Mouse (Mus musculus) myocyte (in vitro differentiated cells): ENCODE measurements at regions not wholly inside any gene's neighbourhood (a gene's known extent, or its start where the extent isn't known, plus 50 kb on each side); places are given as distances from the start of the nearest gene placed in this dataset.
A peak's percentile ranks its signal among the peaks of the same experiment; 100 is the strongest.

ENCODE experiments used
- H3K27me3 ChIP-seq: one replicate; pipeline ENCODE4 v1.6.1; 2011; ENCODE audit not compliant: control insufficient read depth, insufficient read depth, insufficient read length
- H3K36me3 ChIP-seq: one replicate; pipeline ENCODE4 v1.6.1; 2011; ENCODE audit not compliant: control insufficient read depth, insufficient read depth
- H3K4me2 ChIP-seq: one replicate; pipeline ENCODE4 v1.6.1; 2011; ENCODE audit warnings: low read depth, control low read depth
- H3K4me3 ChIP-seq: one replicate; pipeline ENCODE4 v1.5.1; 2011; ENCODE audit warnings: mild to moderate bottlenecking, control low read depth, moderate library complexity
- H3K79me2 ChIP-seq: one replicate; pipeline ENCODE4 v1.6.1; 2011; ENCODE audit not compliant: control insufficient read depth, insufficient read depth
- H3ac ChIP-seq: one replicate; pipeline ENCODE4 v1.6.1; 2011; ENCODE audit not compliant: control insufficient read depth, insufficient read length
- CEBPB ChIP-seq: IDR thresholded peaks from 2 replicates; pipeline ENCODE4 v1.6.1; 2011; ENCODE audit warnings: mild to moderate bottlenecking, moderate library complexity; ENCODE audit not compliant: poor library complexity, insufficient read depth, severe bottlenecking
- E2F4 ChIP-seq: IDR thresholded peaks from one replicate; pipeline ENCODE4 v1.6.1; 2011; ENCODE audit warnings: mild to moderate bottlenecking, control low read depth, moderate library complexity; ENCODE audit not compliant: insufficient read depth
- MAX ChIP-seq: IDR thresholded peaks from one replicate; pipeline ENCODE4 v1.6.1; 2011; ENCODE audit warnings: low read depth, mild to moderate bottlenecking, control low read depth
- MYOD1 ChIP-seq, 3 experiments: IDR thresholded peaks; one replicate each; pipeline ENCODE4 v1.6.1; 2011; ENCODE audit warnings: control low read depth in 2 of 3, low read depth in 2 of 3, mild to moderate bottlenecking in 2 of 3, moderate library complexity in 1 of 3; ENCODE audit not compliant: insufficient read length in 2 of 3, control insufficient read depth in 1 of 3
- MYOG ChIP-seq, 3 experiments: IDR thresholded peaks; one replicate each; pipeline ENCODE4 v1.6.1; 2011; ENCODE audit warnings: control low read depth in 2 of 3, low read depth in 2 of 3, mild to moderate bottlenecking in 2 of 3; ENCODE audit not compliant: insufficient read length in 2 of 3, control insufficient read depth in 1 of 3, insufficient read depth in 1 of 3
- POLR2A ChIP-seq: IDR thresholded peaks from one replicate; pipeline ENCODE4 v1.6.1; 2011; ENCODE audit warnings: low read depth, mild to moderate bottlenecking, control low read depth, moderate library complexity; ENCODE audit not compliant: insufficient read length
- POLR2AphosphoS2 ChIP-seq: IDR thresholded peaks from one replicate; pipeline ENCODE4 v1.6.1; 2011; ENCODE audit warnings: low read depth, control low read depth; ENCODE audit not compliant: insufficient read length
- REST ChIP-seq: IDR thresholded peaks from one replicate; pipeline ENCODE4 v1.6.1; 2011; ENCODE audit warnings: mild to moderate bottlenecking, control low read depth, moderate library complexity; ENCODE audit not compliant: insufficient read depth, insufficient read length
- SRF ChIP-seq: IDR thresholded peaks from one replicate; pipeline ENCODE4 v1.6.1; 2011; ENCODE audit warnings: low read depth; ENCODE audit not compliant: control insufficient read depth, insufficient read length
- TCF12 ChIP-seq: IDR thresholded peaks from one replicate; pipeline ENCODE4 v1.6.1; 2011; ENCODE audit warnings: mild to moderate bottlenecking, control low read depth; ENCODE audit not compliant: poor library complexity, insufficient read depth, severe bottlenecking
- TCF3 ChIP-seq: IDR thresholded peaks from one replicate; pipeline ENCODE4 v1.6.1; 2011; ENCODE audit warnings: low read depth, control low read depth; ENCODE audit not compliant: insufficient read length
- USF1 ChIP-seq: IDR thresholded peaks from one replicate; pipeline ENCODE4 v1.6.1; 2011; ENCODE audit warnings: low read depth, mild to moderate bottlenecking, control low read depth, moderate library complexity

DNA sequence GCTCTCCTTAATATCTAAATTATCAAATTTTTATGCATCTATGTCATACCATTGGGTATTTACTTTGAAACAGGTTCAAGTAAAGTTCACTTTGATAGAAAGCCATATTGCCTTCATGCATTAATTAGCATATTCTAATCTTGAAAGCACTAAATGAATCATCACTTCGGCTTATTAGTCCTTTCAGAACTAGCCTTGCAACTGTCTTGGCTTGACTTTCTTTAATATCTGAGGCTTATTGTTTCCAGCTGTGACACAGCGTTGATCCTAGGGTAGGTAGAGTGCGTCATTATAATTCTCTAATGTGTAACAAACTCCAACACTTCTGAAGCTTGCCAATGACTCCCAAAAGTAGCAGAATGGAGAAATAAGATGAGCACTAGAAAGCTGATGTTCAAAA lies 169.9 kb upstream of the Dab2 start:
- Histone ChIP-seq H3K79me2 (no peaks in the 10 kb centered on the region), H3K4me3 (no peak overlapping the region), H3K4me2 (no peak overlapping the region), H3K27me3 (no peaks in the 10 kb centered on the region), H3K36me3 (no peaks in the 10 kb centered on the region), H3ac (no peak overlapping the region)
- TF ChIP-seq POLR2AphosphoS2 (no peak), REST (no peak), USF1 (no peak), CEBPB (no peak), TCF3 (no peak), POLR2A (no peak), MYOD1 (IDR thresholded peaks at IDR 0.05; ENCODE audit: control insufficient read depth in 1 of 3, insufficient read length in 2 of 3, low read depth in 2 of 3) (no peak), SRF (no peak), MAX (no peak), TCF12 (no peak), E2F4 (no peak), MYOG (IDR thresholded peaks at IDR 0.05; ENCODE audit: control insufficient read depth in 1 of 3, insufficient read depth in 1 of 3, insufficient read length in 2 of 3, low read depth in 2 of 3) (no peak)

DNA sequence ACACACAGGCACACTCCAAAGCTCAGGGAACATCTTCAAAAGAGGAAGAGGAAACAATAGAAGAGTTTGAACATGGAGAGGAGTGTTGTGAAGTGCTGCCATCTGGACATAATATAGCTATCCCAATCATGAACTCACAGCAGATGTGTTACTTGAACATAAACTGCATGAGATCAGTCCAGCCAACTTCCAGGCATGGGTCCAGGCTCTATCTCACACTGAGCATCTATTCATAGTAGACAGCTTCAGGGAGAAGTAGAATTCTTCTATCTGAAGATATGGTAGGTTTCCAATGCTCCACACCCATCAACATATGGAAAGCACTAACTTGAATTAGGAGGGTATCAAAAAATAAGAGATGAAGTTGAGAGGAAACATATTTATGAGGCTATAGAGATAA lies 167.4 kb upstream of the Dab2 start:
- Histone ChIP-seq H3K36me3 (no peaks in the 10 kb centered on the region), H3K79me2 (no peaks in the 10 kb centered on the region), H3K4me2 (no peak overlapping the region), H3K4me3 (no peak overlapping the region), H3ac (no peak overlapping the region), H3K27me3 (no peaks in the 10 kb centered on the region)
- TF ChIP-seq E2F4 = no peak
- no peak for TF ChIP-seq MAX
- TF ChIP-seq POLR2AphosphoS2 = no peak
- no peak for TF ChIP-seq MYOG (IDR thresholded peaks at IDR 0.05; ENCODE audit: control insufficient read depth in 1 of 3, insufficient read depth in 1 of 3, insufficient read length in 2 of 3, low read depth in 2 of 3)
- no peak for TF ChIP-seq TCF3
- no peak for TF ChIP-seq MYOD1 (IDR thresholded peaks at IDR 0.05; ENCODE audit: control insufficient read depth in 1 of 3, insufficient read length in 2 of 3, low read depth in 2 of 3)
- no peak for TF ChIP-seq POLR2A

DNA sequence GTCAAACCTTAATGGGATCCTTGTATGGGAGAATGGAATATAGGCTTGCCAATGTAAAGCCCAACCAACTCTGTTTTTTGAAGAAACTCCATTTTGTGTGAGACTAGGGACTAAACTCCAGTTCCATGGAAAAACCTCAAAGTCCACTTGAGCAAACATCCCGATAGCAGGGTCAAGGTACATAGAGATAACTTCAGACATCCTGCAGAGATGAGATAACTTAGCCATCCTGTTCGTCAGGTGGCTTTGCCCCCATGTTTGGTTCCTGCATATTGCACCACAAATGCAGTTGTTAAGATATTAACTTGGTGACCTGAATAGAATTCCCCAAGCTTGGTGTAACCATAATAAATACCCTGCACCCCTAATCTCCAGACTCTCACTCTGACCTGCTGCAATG lies 154.5 kb upstream of the Dab2 start:
- Histone ChIP-seq H3K79me2 (no peaks in the 10 kb centered on the region), H3K36me3 (no peaks in the 10 kb centered on the region), H3K27me3 (no peaks in the 10 kb centered on the region), H3K4me2 (no peak overlapping the region), H3K4me3 (no peak overlapping the region), H3ac (no peak overlapping the region)
- no peak for TF ChIP-seq CEBPB
- no peak for TF ChIP-seq MYOD1 (IDR thresholded peaks at IDR 0.05; ENCODE audit: control insufficient read depth in 1 of 3, insufficient read length in 2 of 3, low read depth in 2 of 3)
- no peak for TF ChIP-seq E2F4
- no peak for TF ChIP-seq TCF12
- no peak for TF ChIP-seq MAX
- no peak for TF ChIP-seq REST

DNA sequence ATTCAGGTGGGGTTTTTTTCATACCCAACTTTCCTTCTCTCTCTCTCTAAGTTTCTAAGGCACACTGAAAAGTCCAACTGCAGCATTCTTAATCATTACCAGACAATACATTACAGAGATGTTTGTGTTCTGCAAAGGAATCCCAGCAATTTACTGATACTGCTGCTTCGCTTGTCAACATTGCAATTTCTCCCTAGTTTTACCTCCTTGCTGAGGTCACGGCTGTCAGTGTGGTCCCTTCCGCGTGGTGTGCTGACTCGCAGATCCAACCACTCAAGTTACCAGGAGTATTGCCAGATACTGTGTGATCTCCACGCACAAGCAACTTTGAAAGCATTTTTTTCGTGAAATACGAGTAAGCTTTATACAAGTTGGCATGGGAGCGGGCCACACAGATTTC lies 144.9 kb upstream of the Dab2 start:
- no peaks in the 10 kb centered on the region for H3K79me2 ChIP-seq
- H3K4me2 ChIP-seq = peak overlapping the region; percentile 7
- H3K27me3 ChIP-seq = no peaks in the 10 kb centered on the region
- no peaks in the 10 kb centered on the region for H3K36me3 ChIP-seq
- no peak overlapping the region for H3ac ChIP-seq
- TF ChIP-seq MYOG (IDR thresholded peaks at IDR 0.05; ENCODE audit: control insufficient read depth in 1 of 3, insufficient read depth in 1 of 3, insufficient read length in 2 of 3, low read depth in 2 of 3) (no peak), REST (no peak)
- no peak overlapping the region for H3K4me3 ChIP-seq

DNA sequence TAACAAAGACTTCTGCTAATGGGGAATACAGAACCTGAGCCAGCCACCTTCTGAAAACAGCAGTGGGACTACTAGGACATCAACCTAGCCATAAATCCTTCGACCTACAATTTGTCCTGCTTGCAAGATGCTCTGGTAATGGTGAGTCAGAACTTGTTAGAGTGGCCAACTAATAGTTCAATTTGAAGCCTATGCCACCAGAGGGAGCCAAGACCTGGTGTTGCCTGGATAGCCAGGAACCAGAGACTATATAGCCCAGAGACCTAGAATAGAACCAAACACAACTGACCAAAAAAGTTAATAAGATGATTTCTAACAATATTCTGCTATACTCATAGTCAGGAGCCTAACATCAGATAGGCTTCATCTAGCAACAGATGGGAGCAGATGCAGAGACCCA lies 119.3 kb upstream of the Dab2 start:
- Histone ChIP-seq H3K79me2 (no peaks in the 10 kb centered on the region), H3K4me3 (no peak overlapping the region), H3K4me2 (no peak overlapping the region), H3K27me3 (no peaks in the 10 kb centered on the region), H3K36me3 (no peaks in the 10 kb centered on the region), H3ac (no peak overlapping the region)
- TF ChIP-seq POLR2AphosphoS2 (no peak), POLR2A (no peak), REST (no peak), USF1 (no peak), TCF3 (no peak), MYOG (IDR thresholded peaks at IDR 0.05; ENCODE audit: control insufficient read depth in 1 of 3, insufficient read depth in 1 of 3, insufficient read length in 2 of 3, low read depth in 2 of 3) (no peak), MYOD1 (IDR thresholded peaks at IDR 0.05; ENCODE audit: control insufficient read depth in 1 of 3, insufficient read length in 2 of 3, low read depth in 2 of 3) (no peak), TCF12 (no peak)

DNA sequence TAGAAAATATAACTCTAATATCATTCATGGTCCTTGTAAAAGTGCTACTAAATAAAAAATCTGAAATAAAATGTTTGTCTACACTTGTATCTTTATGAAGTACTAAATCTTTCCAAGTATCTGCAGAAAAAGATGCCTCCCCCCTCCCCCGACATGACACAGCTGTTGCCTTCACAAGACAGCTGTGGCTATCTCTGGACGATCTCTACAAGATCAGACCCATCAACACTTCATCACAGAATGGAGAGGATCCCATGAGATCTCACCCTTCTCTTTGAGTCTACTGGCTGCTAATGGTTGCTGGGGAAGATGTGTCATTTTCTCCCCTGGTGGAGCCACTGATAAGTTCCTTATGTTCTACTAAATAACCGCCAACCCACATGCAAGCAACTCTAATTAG lies 116.0 kb upstream of the Dab2 start:
- Histone ChIP-seq H3K36me3 (no peaks in the 10 kb centered on the region), H3K4me3 (no peak overlapping the region), H3K27me3 (no peaks in the 10 kb centered on the region), H3ac (no peak overlapping the region), H3K79me2 (no peaks in the 10 kb centered on the region), H3K4me2 (no peak overlapping the region)
- TF ChIP-seq REST (no peak), MYOD1 (IDR thresholded peaks at IDR 0.05; ENCODE audit: control insufficient read depth in 1 of 3, insufficient read length in 2 of 3, low read depth in 2 of 3) (peak in 2 of 3 experiments; percentile 21 to 37)
